Mouse (Mus musculus) frontal cortex, postnatal 36 days (tissue): Measurements from ENCODE around the gene Fmr1nb.
"Not testable (repeated sequence)": the region's sequence is repeated elsewhere in the genome, so short reads cannot be mapped to it uniquely, and the experiment has no call there.

Source experiments
- DNase-seq, 2 experiments: peaks; one replicate each; pipeline ENCODE4 v3.0.0; 2022; ENCODE audit warnings: low spot score in 2 of 2

Gene Fmr1nb

GRCm38 (mm10) chrX:68761606-68762005 is at the start of gene Fmr1nb:
Gene Fmr1nb, plus strand, starts transcription at chrX:68761839.
- no peak for DNase-seq

- no peak for DNase-seq
Measured at GRCm38 (mm10) chrX:68736902-68737301, 24.7 kb upstream of the Fmr1nb start.

- no peak for DNase-seq
Measured at GRCm38 (mm10) chrX:68740088-68740487, 21.6 kb upstream of the Fmr1nb start.

GRCm38 (mm10) chrX:68820449-68820848 is 58.8 kb downstream of the Fmr1nb start:
- DNase-seq = not testable (repeated sequence)

GRCm38 (mm10) chrX:68821059-68821458 is 59.4 kb downstream of the Fmr1nb start, which contains the start of gene Gm14698:
Gene Gm14698, plus strand, starts transcription at chrX:68821093.
- DNase-seq = peak in 1 of 2 experiments; percentile 3

- DNase-seq = peak in 1 of 2 experiments; percentile 11
Measured at GRCm38 (mm10) chrX:68839548-68840444, 78.2 kb downstream of the Fmr1nb start.
